In the genomic region with DNA sequence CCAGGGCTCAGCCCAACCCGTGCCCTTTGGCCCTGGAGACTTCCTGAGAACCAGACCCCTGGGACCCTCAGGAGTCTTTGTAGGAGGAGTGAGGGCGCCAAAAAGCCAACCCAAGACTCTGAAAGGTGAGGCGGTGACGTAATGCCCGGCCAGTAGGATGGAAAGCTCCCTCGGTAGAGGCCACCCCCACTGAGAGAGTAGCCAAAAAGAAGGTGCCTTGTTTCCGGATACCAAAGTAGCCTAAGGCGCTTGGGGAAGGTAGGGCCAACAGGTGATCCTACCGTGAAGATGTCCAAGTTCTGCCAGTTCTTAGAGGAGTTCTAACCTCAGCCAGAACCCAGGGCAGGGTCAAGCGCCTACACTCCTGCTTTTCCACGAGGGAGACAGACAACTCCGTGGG, we compare ENCODE assay signal across 8 mouse cellular contexts. TPM values are rescaled to one million over a fixed set of nuclear protein-coding genes. Genes with fewer than 3 reads are reported as not detected.
A peak's percentile ranks its signal among the peaks of the same experiment; 100 is the strongest.
DNase-seq lines count a peak whose midpoint lies in the region; ATAC-seq and TF ChIP-seq lines count a peak whose summit lies in the region.

No protein-coding gene starts in this region.

- H3K4me2 ChIP-seq in heart, embryonic 14.5 days (ENCODE audit: low read length): peak overlapping the region; percentile 99
- H3K4me2 ChIP-seq in CH12.LX (ENCODE audit: insufficient read depth, low read depth, poor library complexity, severe bottlenecking): peak overlapping the region; percentile 86
- H3K4me2 ChIP-seq in forebrain, embryonic 14.5 days (ENCODE audit: low read length): peak overlapping the region; percentile 97
- H3K4me2 ChIP-seq in liver, embryonic 14.5 days (ENCODE audit: low read depth): peak overlapping the region; percentile 78

- peaks cover 30% of the 10 kb centered on the region for H3K36me3 ChIP-seq in heart, embryonic 14.5 days (ENCODE audit: control insufficient read depth, insufficient read depth, low read length)
- peaks cover 32 to 41% of the 10 kb centered on the region in 2 experiments for H3K36me3 ChIP-seq in CH12.LX (replicated peaks in 1 of 2; ENCODE audit: control insufficient read depth in 1 of 2, insufficient read depth in 1 of 2, low read length in 1 of 2)
- peaks cover 12% of the 10 kb centered on the region; the same call in 1 of the 2 replicates for H3K36me3 ChIP-seq in forebrain, embryonic 14.5 days (ENCODE audit: control insufficient read depth, insufficient read depth, low read length)
- H3K36me3 ChIP-seq in liver, embryonic 14.5 days (replicated peaks; ENCODE audit: control insufficient read depth, insufficient read depth, low read depth): peaks cover 31% of the 10 kb centered on the region

- no peaks in the 10 kb centered on the region for H3K9me3 ChIP-seq in heart, embryonic 14.5 days (ENCODE audit: control insufficient read depth, low read length)
- H3K9me3 ChIP-seq in CH12.LX (replicated peaks; ENCODE audit: low read length): no peaks in the 10 kb centered on the region
- H3K9me3 ChIP-seq in forebrain, embryonic 14.5 days (replicated peaks; ENCODE audit: control insufficient read depth, low read length): no peaks in the 10 kb centered on the region
- no peaks in the 10 kb centered on the region for H3K9me3 ChIP-seq in liver, embryonic 14.5 days (ENCODE audit: control insufficient read depth, low read length)

- WGBS in heart, embryonic 14.5 days: 25% methylated on average over 12 of the region's 12 CpGs
- WGBS in forebrain, embryonic 14.5 days: 19% methylated on average over 12 of the region's 12 CpGs
- WGBS in liver, embryonic 14.5 days (ENCODE audit: insufficient replicate concordance): 11% methylated on average over 12 of the region's 12 CpGs

- no peak for TF ChIP-seq CTCF in CH12.LX (conservative IDR thresholded peaks at IDR 0.05 in 1 of 2, IDR thresholded peaks at IDR 0.05 in 1 of 2; ENCODE audit: low read depth in 2 of 2, low read length in 2 of 2)
- no peak for TF ChIP-seq CTCF in liver, embryonic 14.5 days (IDR thresholded peaks at IDR 0.05; ENCODE audit: low read depth)

- peaks cover 64% of the 10 kb centered on the region for H3K79me2 ChIP-seq in CH12.LX (replicated peaks; ENCODE audit: control insufficient read depth, extremely low read depth, insufficient read depth, poor library complexity, severe bottlenecking)

- H3K4me3 ChIP-seq in heart, embryonic 14.5 days (ENCODE audit: control insufficient read depth in 1 of 2, insufficient read depth in 1 of 2, low read depth in 1 of 2, low read length in 2 of 2): peak overlapping the region; percentile 81 to 96
- H3K4me3 ChIP-seq in CH12.LX (replicated peaks in 1 of 3; ENCODE audit: low read depth in 2 of 3, low read length in 2 of 3, poor library complexity in 1 of 3): peak overlapping the region; percentile 93 to 98 (median 97)
- H3K4me3 ChIP-seq in forebrain, embryonic 14.5 days (ENCODE audit: low read depth, low read length): peak overlapping the region; percentile 62
- H3K4me3 ChIP-seq in liver, embryonic 14.5 days (ENCODE audit: insufficient read depth in 1 of 2, low read depth in 2 of 2, low read length in 2 of 2): peak overlapping the region; percentile 85 to 91

- in situ Hi-C loops in CH12.LX (cut with MboI; ENCODE audit: low pct_ligation_motif_present, low pct_unique_long_range_greater_than_20kb, low sequenced_read_pairs): loop anchor here (5.0 kb wide), 1 partner anchor 81 kb away; no protein-coding TSS in a partner anchor

- peaks cover 18 to 32% of the 10 kb centered on the region in 2 experiments for H3K4me1 ChIP-seq in heart, embryonic 14.5 days (ENCODE audit: control insufficient read depth in 2 of 2, insufficient read depth in 2 of 2, low read length in 2 of 2)
- peaks cover 21 to 58% of the 10 kb centered on the region in 2 experiments for H3K4me1 ChIP-seq in CH12.LX (ENCODE audit: control insufficient read depth in 1 of 2, insufficient read depth in 2 of 2)
- peaks cover 8% of the 10 kb centered on the region; the same call in 1 of the 2 replicates for H3K4me1 ChIP-seq in forebrain, embryonic 14.5 days (ENCODE audit: control insufficient read depth, insufficient read depth, low read length)
- peaks cover 16 to 20% of the 10 kb centered on the region in 2 experiments for H3K4me1 ChIP-seq in liver, embryonic 14.5 days (replicated peaks; ENCODE audit: control insufficient read depth in 2 of 2, insufficient read depth in 2 of 2, low read length in 1 of 2)

- no peak for DNase-seq in heart, adult 9 months (ENCODE audit: low spot score in 2 of 2)
- DNase-seq in CH12.LX (ENCODE audit: extremely low read depth) (peak; percentile 68), adipocyte (ENCODE audit: low spot score) (no peak)
- no peak for DNase-seq in forebrain, embryonic 14.5 days (ENCODE audit: low spot score)
- no peak for DNase-seq in liver, embryonic 14.5 days (ENCODE audit: low read depth in 3 of 3, low spot score in 3 of 3)
- peak; percentile 40 for DNase-seq in thymus, postnatal 14 days
- DNase-seq in gastrocnemius, postnatal 25 days: no peak

- peak overlapping the region; percentile 82 for H3K9ac ChIP-seq in heart, embryonic 14.5 days (ENCODE audit: low read length)
- H3K9ac ChIP-seq in CH12.LX (ENCODE audit: insufficient read depth, low read depth): peak overlapping the region; percentile 89
- H3K9ac ChIP-seq in forebrain, embryonic 14.5 days (ENCODE audit: low read length): peak overlapping the region; percentile 76; the same call in 1 of the 2 replicates
- peak overlapping the region; percentile 94 for H3K9ac ChIP-seq in liver, embryonic 14.5 days (replicated peaks)

- no peak for ATAC-seq in heart, embryonic 14.5 days (ENCODE audit: insufficient number of reproducible peaks, insufficient read depth, low FRiP score, low read depth)
- no peak for ATAC-seq in forebrain, embryonic 14.5 days
- no peak for ATAC-seq in liver, embryonic 14.5 days (ENCODE audit: insufficient read depth)

- dilution Hi-C loops in CH12.LX (cut with MboI; ENCODE audit: extremely low pct_ligation_motif_present, extremely low pct_unique_long_range_greater_than_20kb, low sequenced_read_pairs): no loop called here

- no peak for TF ChIP-seq RAD21 in CH12.LX (IDR thresholded peaks at IDR 0.05; ENCODE audit: low read depth, low read length)

- no peaks in the 10 kb centered on the region for H3K27me3 ChIP-seq in heart, embryonic 14.5 days (ENCODE audit: control insufficient read depth, insufficient read depth, low read length)
- no peaks in the 10 kb centered on the region for H3K27me3 ChIP-seq in CH12.LX (replicated peaks)
- H3K27me3 ChIP-seq in forebrain, embryonic 14.5 days (replicated peaks; ENCODE audit: control insufficient read depth, insufficient read depth, low read length): no peaks in the 10 kb centered on the region
- H3K27me3 ChIP-seq in liver, embryonic 14.5 days (ENCODE audit: control insufficient read depth, insufficient read depth, low read length): no peaks in the 10 kb centered on the region; the same call in 1 of the 2 replicates

- no peak for TF ChIP-seq EP300 in CH12.LX (IDR thresholded peaks at IDR 0.05; ENCODE audit: low read length)
- TF ChIP-seq EP300 in liver, embryonic 14.5 days (IDR thresholded peaks at IDR 0.05; ENCODE audit: low read depth): no peak

- H3K27ac ChIP-seq in heart, embryonic 14.5 days (replicated peaks in 1 of 2; ENCODE audit: control insufficient read depth in 1 of 2, insufficient read depth in 1 of 2, low read depth in 2 of 2, low read length in 2 of 2): no peak overlapping the region
- peak overlapping the region; percentile 54 for H3K27ac ChIP-seq in CH12.LX (ENCODE audit: insufficient read depth, low read depth)
- H3K27ac ChIP-seq in forebrain, embryonic 14.5 days (ENCODE audit: low read depth, low read length): no peak overlapping the region
- peak overlapping the region; percentile 52 for H3K27ac ChIP-seq in liver, embryonic 14.5 days

- peak; percentile 57 for TF ChIP-seq POLR2A in CH12.LX (IDR thresholded peaks at IDR 0.05; ENCODE audit: low read depth, low read length)

TF ChIP-seq in CH12.LX, 34 proteins besides CTCF, POLR2A, EP300 and RAD21 (continues in another document):
- TF ChIP-seq E2F4 (IDR thresholded peaks at IDR 0.05; ENCODE audit: insufficient replicate concordance, low read depth, low read length) (no peak), MAZ (IDR thresholded peaks at IDR 0.05; ENCODE audit: low read depth, low read length) (0 out of 2 replicates have a peak, but pooled peaks have one; percentile 41), UBTF (IDR thresholded peaks at IDR 0.05; ENCODE audit: low read depth, low read length) (no peak), USF1 (IDR thresholded peaks at IDR 0.05; ENCODE audit: low read depth, low read length) (no peak), CHD1 (IDR thresholded peaks at IDR 0.05; ENCODE audit: low read depth, low read length) (no peak), ZMIZ1 (IDR thresholded peaks at IDR 0.05; ENCODE audit: low read depth, low read length) (no peak), TCF12 (IDR thresholded peaks at IDR 0.05; ENCODE audit: low read depth, low read length) (0 out of 2 replicates have a peak, but pooled peaks have one; percentile 11), ZC3H11A (IDR thresholded peaks at IDR 0.05; ENCODE audit: low read depth, low read length) (no peak), HCFC1 (IDR thresholded peaks at IDR 0.05; ENCODE audit: low read depth, low read length) (no peak), RCOR1 (conservative IDR thresholded peaks at IDR 0.05; ENCODE audit: low read depth, low read length) (no peak), ZKSCAN1 (IDR thresholded peaks at IDR 0.05; ENCODE audit: borderline replicate concordance, low read depth, low read length) (no peak), CHD2 (IDR thresholded peaks at IDR 0.05; ENCODE audit: low read length) (no peak), ELF1 (IDR thresholded peaks at IDR 0.05; ENCODE audit: low read depth, low read length) (no peak)

RNA-seq across cellular contexts. Expression of a gene that starts 1.5 kb away (rescaled TPM):
- 10.1 and 10.6 TPM in 2 replicates for polyA plus RNA-seq in heart, embryonic 14.5 days (2014; fragmentation: Nextera tagmentation; extraction: Ambion mirVana)
- total RNA-seq in CH12.LX (2012; rRNA removed) (38.6 and 49.4 TPM in 2 replicates), CH12.LX (2014; rRNA removed) (23.4 and 26.4 TPM in 2 replicates)
- polyA plus RNA-seq in CH12.LX (2012; ENCODE audit: insufficient read length, low read depth): 51.2 and 56.0 TPM in 2 replicates
- polyA plus RNA-seq in forebrain, embryonic 14.5 days (2014; fragmentation: Nextera tagmentation; extraction: Ambion mirVana): 3.9 and 5.2 TPM in 2 replicates
- polyA plus RNA-seq in liver, embryonic 14.5 days (2012; rRNA removed): 8.1 and 10.3 TPM in 2 replicates
- 12.6 and 13.3 TPM in 2 replicates for polyA plus RNA-seq in liver, embryonic 14.5 days (2014; fragmentation: Nextera tagmentation; extraction: Ambion mirVana)
- total RNA-seq in gastrocnemius, postnatal 25 days (2021): 1 to 10 TPM; 2.9 to 5.2 TPM

RNA-seq across cellular contexts. Expression of a gene that starts 24.6 kb away (rescaled TPM):
- polyA plus RNA-seq in heart, embryonic 14.5 days (2014; fragmentation: Nextera tagmentation; extraction: Ambion mirVana): not detected in 2 replicates
- total RNA-seq in CH12.LX (2012; rRNA removed): not detected in 2 replicates
- not detected in 2 replicates for total RNA-seq in CH12.LX (2014; rRNA removed)
- polyA plus RNA-seq in CH12.LX (2012; ENCODE audit: insufficient read length, low read depth): not detected in 2 replicates
- not detected in 2 replicates for polyA plus RNA-seq in forebrain, embryonic 14.5 days (2014; fragmentation: Nextera tagmentation; extraction: Ambion mirVana)
- polyA plus RNA-seq in liver, embryonic 14.5 days (2012; rRNA removed): not detected in 2 replicates
- polyA plus RNA-seq in liver, embryonic 14.5 days (2014; fragmentation: Nextera tagmentation; extraction: Ambion mirVana): not detected in 2 replicates
- total RNA-seq in gastrocnemius, postnatal 25 days (2021): not detected

Comparison
In these comparisons a context has a peak if more than half of its experiments do, and no peak if none do; other contexts are left out.
1. H3K27ac ChIP-seq: peak in CH12.LX (single experiment) and liver, embryonic 14.5 days (single experiment); none in heart, embryonic 14.5 days (0 of 2) and forebrain, embryonic 14.5 days (single experiment).
2. DNase-seq: peak in CH12.LX (single experiment) and thymus, postnatal 14 days (single experiment); none in heart, adult 9 months (0 of 2), forebrain, embryonic 14.5 days (single experiment), liver, embryonic 14.5 days (0 of 3), adipocyte (single experiment) and gastrocnemius, postnatal 25 days (single experiment).
3. Peak in every context shown above with its lines, with median percentiles within 50 percentile points of each other: H3K4me2 ChIP-seq, H3K4me3 ChIP-seq and H3K9ac ChIP-seq.